Mouse (Mus musculus): ENCODE data around the gene Rbfox1.

Gene Rbfox1

DNA sequence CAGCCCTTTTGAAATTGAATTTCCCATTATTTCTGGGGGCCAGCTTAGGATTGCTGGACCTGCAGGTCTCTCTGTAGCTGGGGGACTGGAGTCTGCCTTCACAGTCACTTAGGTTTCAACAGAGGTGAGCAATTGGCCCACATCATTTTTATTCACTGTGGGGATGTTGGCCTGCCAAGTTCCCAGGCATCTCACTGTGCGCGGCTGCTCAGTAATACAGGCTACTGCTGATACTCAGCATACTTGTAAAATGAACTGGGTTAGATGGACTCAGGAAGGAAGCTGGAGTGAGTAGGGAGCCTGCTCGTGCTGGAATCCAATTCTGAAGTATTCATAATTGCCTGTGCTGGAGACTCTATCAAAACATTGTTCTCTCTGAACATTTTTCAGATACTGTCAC lies 1356.5 kb downstream of the Rbfox1 start:
- no peak for DNase-seq (ENCODE audit: low spot score)

- DNase-seq (ENCODE audit: low spot score) = no peak
Measured at GRCm38 (mm10) chr16:7242501-7242900, 1357.3 kb downstream of the Rbfox1 start.

DNA sequence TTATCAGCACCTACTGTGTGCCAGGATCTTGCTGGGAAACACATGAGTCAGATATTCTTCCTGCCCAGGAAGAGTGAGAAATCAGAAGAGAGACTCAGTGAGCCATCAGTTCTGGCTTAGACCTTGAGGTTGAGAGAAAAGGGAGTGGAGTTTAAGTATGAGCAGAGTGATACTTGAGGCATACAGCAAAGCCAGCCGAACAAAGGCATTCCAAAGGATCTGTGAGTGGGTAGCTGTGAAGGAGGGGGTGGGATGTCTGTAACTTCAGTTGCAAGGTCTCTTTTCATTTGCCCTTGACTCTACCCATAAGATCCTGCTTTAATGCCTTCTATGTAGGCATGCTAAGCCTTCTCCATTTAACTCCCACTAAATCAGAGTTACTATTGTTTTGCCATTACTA lies 1359.2 kb downstream of the Rbfox1 start:
- no peak for DNase-seq (ENCODE audit: low spot score)

- DNase-seq (ENCODE audit: low spot score) = no peak
Measured at GRCm38 (mm10) chr16:7251696-7252095, 1366.5 kb downstream of the Rbfox1 start.

- no peak for DNase-seq (ENCODE audit: low spot score)
Measured at GRCm38 (mm10) chr16:7257366-7257765, 1372.2 kb downstream of the Rbfox1 start.

DNA sequence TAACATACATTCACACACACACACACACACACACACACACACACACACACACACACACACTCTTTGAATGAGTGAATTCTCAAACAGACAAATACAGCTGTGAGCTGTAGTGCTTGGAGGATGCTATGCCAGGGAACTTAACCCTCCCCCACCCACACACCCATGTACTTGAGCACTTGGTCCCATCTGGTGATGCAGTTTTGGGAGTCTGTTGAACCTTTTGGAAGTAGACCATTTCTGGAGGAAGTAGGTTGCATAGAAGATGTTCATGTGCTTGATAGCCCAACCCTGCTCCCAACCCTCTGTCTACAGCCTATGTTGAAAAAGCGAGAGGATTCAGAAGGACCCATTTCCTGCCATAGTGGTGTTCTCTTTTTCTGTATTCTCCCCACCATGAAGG lies 1378.1 kb downstream of the Rbfox1 start:
- no peak for DNase-seq (ENCODE audit: low spot score)

DNA sequence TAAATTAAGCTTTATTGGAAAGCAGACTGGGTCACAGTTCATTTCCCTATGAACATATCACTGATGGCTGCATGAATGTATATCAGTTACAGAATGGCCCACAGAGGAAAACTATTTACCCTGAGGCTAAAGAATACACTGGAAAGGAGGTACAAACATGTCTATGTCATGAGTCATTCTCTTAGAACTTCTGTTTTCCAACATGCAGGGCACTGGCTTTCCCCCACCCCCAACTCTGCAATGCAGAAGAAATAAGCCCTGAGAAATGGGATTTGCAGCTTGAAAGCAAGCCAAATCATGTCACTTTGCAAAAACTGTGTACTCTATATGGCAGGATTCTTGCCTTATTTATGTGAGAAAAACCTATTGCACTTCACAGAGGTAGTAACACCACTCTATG lies 1380.6 kb downstream of the Rbfox1 start:
- no peak for DNase-seq (ENCODE audit: low spot score)

DNA sequence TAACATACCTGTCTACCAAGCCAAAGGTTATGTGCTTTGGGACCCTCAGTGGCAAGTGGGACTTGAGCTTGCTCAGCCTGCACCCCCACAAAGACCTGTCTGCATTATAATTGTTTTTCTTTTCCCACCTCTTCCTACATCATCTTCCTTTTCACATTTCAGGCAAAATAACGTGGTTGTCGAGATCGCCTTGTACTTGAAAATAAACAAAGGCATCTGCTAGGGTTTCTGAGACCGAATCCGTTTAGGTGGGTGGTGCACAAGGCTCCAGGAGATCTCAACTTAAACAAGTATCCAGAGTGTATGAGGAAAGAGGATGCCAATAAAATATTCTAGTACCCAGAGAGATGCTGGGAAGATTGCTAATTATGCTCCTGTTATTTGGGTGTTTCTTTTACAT lies 1390.3 kb downstream of the Rbfox1 start:
- no peak for DNase-seq (ENCODE audit: low spot score)

GRCm38 (mm10) chr16:7275901-7276300 lies 1390.7 kb downstream of the Rbfox1 start:
- DNase-seq (ENCODE audit: low spot score) = no peak

DNA sequence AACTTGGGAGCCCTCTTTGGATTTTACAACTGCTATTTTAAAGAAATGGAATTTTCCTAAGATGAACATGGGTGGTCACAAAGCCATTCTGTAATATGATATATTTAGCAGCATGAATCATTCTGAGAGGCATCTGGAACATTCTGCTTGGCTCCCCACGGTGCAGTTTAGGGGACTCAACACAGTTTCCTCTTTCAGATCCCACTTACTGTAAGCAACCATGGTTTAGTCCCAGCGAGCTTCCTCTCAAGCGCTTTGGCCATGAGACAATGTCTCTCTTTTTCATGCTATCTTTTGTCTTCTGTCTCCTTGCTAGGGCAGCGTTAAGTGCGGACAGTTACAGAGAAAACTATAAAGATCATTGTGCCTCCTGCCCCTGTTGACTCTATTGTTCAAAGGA lies 1394.4 kb downstream of the Rbfox1 start:
- no peak for DNase-seq (ENCODE audit: low spot score)

GRCm38 (mm10) chr16:7282257-7282656 lies 1397.1 kb downstream of the Rbfox1 start:
- no peak for DNase-seq (ENCODE audit: low spot score)

- DNase-seq (ENCODE audit: low spot score) = no peak
Measured at GRCm38 (mm10) chr16:7292985-7293805, 1408.0 kb downstream of the Rbfox1 start.

- DNase-seq (ENCODE audit: low spot score) = no peak
Measured at GRCm38 (mm10) chr16:7302416-7302815, 1417.3 kb downstream of the Rbfox1 start.

- DNase-seq (ENCODE audit: low spot score) = no peak
Measured at GRCm38 (mm10) chr16:7329196-7329595, 1444.0 kb downstream of the Rbfox1 start.

DNA sequence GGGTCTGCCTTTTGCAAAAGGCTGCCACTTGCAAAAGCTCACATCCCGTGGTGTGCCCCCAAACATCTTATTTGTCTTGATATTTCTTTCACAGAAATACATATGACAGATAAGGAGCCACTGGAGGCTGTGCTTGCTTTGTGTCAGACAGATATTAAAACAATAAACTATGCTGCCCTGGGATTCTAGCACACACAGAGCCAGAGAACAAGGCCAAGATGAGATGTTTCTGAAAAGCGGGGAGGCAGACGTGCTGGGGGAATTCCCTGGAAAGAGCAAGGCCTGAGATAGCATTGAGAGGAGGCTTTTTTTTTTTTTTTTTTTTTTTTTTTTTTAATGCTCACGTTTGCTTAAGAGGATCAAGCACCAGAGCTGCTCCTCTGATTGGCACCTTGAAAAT lies 1456.0 kb downstream of the Rbfox1 start:
- DNase-seq (ENCODE audit: low spot score) = no peak

- no peak for DNase-seq (ENCODE audit: low spot score)
Measured at GRCm38 (mm10) chr16:7345298-7345697, 1460.1 kb downstream of the Rbfox1 start.

DNA sequence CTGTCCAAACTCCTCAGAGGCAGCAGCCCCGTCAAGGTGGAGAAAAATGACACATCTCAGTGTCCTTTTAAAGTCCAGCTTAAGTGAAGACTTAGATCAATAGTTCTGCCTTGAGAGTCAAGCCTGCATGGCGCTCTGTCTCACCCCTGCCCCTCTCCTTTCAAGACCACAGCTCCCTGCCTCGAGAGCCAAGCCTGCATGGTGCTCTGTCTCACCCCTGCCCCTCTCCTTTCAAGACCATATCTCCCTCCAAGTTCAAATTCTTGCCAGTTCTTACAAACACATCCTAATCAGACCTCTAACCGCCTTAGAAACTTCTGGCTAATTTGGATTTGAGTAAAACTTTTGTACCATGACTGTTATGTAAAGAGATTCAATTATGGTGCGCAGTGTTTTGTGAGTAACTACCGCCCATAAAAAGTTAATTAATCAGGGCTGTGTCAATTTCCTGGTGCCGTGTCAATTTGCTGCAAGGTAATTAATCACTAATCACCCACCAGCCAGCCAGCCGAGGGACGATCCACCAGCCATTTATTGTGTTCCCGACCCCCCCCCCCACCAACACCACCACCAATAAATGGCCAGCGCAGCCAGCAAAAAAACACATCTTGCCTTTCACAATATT lies 1461.0 kb downstream of the Rbfox1 start:
- DNase-seq (ENCODE audit: low spot score) = no peak

DNA sequence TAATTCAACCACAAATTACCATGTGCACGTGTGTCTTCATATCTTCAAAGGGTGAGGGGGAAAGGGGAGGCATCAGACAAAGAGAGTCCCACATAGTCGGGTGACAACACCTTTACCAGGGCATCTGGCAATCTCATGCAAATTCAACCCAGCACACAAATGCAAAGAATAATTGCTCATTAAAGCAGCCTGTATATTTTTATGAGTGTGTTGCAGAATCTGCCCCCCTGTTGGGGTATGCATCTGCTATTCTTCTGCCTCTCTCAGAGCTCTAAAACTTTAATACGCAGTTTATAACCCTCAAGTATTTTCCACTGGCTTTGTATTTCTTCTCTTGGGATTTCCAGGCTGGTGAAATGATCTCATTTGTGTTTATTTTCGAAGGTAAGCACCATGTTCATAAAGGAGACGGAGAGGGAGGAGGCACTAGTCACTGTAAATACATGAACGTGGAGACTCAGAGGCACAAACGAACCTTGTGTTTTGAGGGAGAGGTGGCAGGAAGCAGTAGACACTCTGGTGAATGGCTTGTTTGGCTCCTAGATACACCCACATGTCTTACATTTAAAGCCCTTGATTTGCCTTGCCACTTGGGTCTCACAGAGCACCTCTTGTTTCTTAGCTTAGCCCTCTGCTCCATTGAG lies 1462.5 kb downstream of the Rbfox1 start:
- no peak for DNase-seq (ENCODE audit: low spot score)

- no peak for DNase-seq (ENCODE audit: low spot score)
Measured at GRCm38 (mm10) chr16:7352808-7353207, 1467.7 kb downstream of the Rbfox1 start.

GRCm38 (mm10) chr16:7354116-7354515 lies 1469.0 kb downstream of the Rbfox1 start:
- no peak for DNase-seq (ENCODE audit: low spot score)

GRCm38 (mm10) chr16:7359043-7359442 lies 1473.9 kb downstream of the Rbfox1 start:
- no peak for DNase-seq (ENCODE audit: low spot score)

GRCm38 (mm10) chr16:7360706-7361105 lies 1475.6 kb downstream of the Rbfox1 start:
- DNase-seq (ENCODE audit: low spot score) = no peak

- no peak for DNase-seq (ENCODE audit: low spot score)
Measured at GRCm38 (mm10) chr16:7365878-7366277, 1480.7 kb downstream of the Rbfox1 start.

Data from yolk sac, embryonic 10.5 days (tissue).